ENCODE assay signal across 8 mouse cellular contexts in the genomic region with DNA sequence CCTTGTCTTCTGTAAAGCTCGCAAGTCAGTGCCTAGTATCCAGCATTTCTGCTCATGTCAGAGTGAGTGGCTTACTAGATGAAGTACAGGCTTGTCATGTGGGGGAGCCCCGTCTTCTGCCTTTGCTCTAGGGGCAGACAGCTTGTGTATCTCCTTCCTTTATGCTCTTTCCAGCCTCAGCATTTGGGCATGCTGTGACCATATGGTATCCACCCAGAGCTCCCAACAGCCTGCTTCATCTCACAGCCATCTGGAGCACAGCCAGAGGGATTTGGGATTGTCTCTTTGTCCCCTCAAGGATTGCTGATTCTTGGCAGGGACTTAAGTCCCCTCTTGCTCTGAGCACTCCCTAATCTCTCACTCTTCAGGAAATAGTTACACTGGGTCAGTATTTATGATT. TPM values are rescaled to one million over a fixed set of nuclear protein-coding genes. Genes with fewer than 3 reads are reported as not detected.
A peak's percentile ranks its signal among the peaks of the same experiment; 100 is the strongest.
DNase-seq lines count a peak whose midpoint lies in the region; ATAC-seq lines count a peak whose summit lies in the region.
"Had no signal": no experiment of that assay in that cellular context is flagged by ENCODE, and none has a peak within 500 bp of the region (broad histone marks: within the 10 kb centered on the region; RNA-seq: fewer than 3 reads in every experiment).

No protein-coding gene starts in this region.

- 57% methylated on average over 2 of the region's 2 CpGs for WGBS in lung, embryonic 16.5 days
- WGBS in kidney, embryonic 15.5 days: 68% methylated on average over 2 of the region's 2 CpGs

- no peak overlapping the region for H3K4me2 ChIP-seq in lung, embryonic 16.5 days (ENCODE audit: low read depth, low read length)
- no peak overlapping the region for H3K4me2 ChIP-seq in kidney, embryonic 15.5 days
- H3K4me2 ChIP-seq: embryonic facial prominence, embryonic 13.5 days had no signal

- H3K4me1 ChIP-seq in lung, embryonic 16.5 days (replicated peaks; ENCODE audit: control insufficient read depth, insufficient read depth, low read length): peaks cover 11% of the 10 kb centered on the region
- H3K4me1 ChIP-seq in kidney, embryonic 15.5 days: peaks cover 12% of the 10 kb centered on the region
- H3K4me1 ChIP-seq: embryonic facial prominence, embryonic 13.5 days had no signal

- H3K27ac ChIP-seq in lung, embryonic 16.5 days (ENCODE audit: low read length): peak overlapping the region; percentile 74
- peak overlapping the region; percentile 64 for H3K27ac ChIP-seq in kidney, embryonic 15.5 days
- H3K27ac ChIP-seq: embryonic facial prominence, embryonic 13.5 days had no signal

- ATAC-seq in lung, embryonic 16.5 days (ENCODE audit: low read depth): peak; percentile 87
- ATAC-seq in kidney, embryonic 15.5 days (replicated peaks; ENCODE audit: low FRiP score): peak; percentile 46; the same call in 1 of the 2 replicates

- H3K9me3 ChIP-seq in lung, embryonic 16.5 days (ENCODE audit: control insufficient read depth, low read length): no peaks in the 10 kb centered on the region
- no peaks in the 10 kb centered on the region for H3K9me3 ChIP-seq in kidney, embryonic 15.5 days (replicated peaks)
- H3K9me3 ChIP-seq: embryonic facial prominence, embryonic 13.5 days had no signal

- peaks cover 28% of the 10 kb centered on the region for H3K36me3 ChIP-seq in lung, embryonic 16.5 days (ENCODE audit: control insufficient read depth, insufficient read depth, low read length)
- H3K36me3 ChIP-seq in kidney, embryonic 15.5 days: peaks cover 98% of the 10 kb centered on the region

- H3K9ac ChIP-seq in lung, embryonic 16.5 days (ENCODE audit: low read length): no peak overlapping the region
- no peak overlapping the region for H3K9ac ChIP-seq in kidney, embryonic 15.5 days
- H3K9ac ChIP-seq: embryonic facial prominence, embryonic 13.5 days had no signal

- no peak for DNase-seq in lung, adult 18-20 months
- peak; percentile 96 to 98 for DNase-seq in cerebellum, postnatal 25 days
- DNase-seq in retina, postnatal 7 days (ENCODE audit: low read depth, low spot score): peak; percentile 62
- no peak for DNase-seq in spleen, postnatal 36 days (ENCODE audit: low spot score in 2 of 2)
- DNase-seq in heart, adult 9 months (ENCODE audit: low spot score in 2 of 2): no peak

- no peak overlapping the region for H3K4me3 ChIP-seq in lung, embryonic 16.5 days (ENCODE audit: low read length)
- no peak overlapping the region for H3K4me3 ChIP-seq in kidney, embryonic 15.5 days (replicated peaks)
- H3K4me3 ChIP-seq: embryonic facial prominence, embryonic 13.5 days had no signal

- H3K27me3 ChIP-seq in lung, embryonic 16.5 days (ENCODE audit: control insufficient read depth, insufficient read depth, low read depth, low read length): no peaks in the 10 kb centered on the region
- no peaks in the 10 kb centered on the region for H3K27me3 ChIP-seq in kidney, embryonic 15.5 days
- H3K27me3 ChIP-seq: embryonic facial prominence, embryonic 13.5 days had no signal

RNA-seq across cellular contexts. Expression of gene Cmtr1, which starts 19.8 kb away (rescaled TPM):
- polyA plus RNA-seq in lung, embryonic 16.5 days (2015; fragmentation: Nextera tagmentation; extraction: Ambion mirVana): 128 and 138 TPM in 2 replicates
- 122 and 126 TPM in 2 replicates for polyA plus RNA-seq in kidney, embryonic 15.5 days (2015; fragmentation: Nextera tagmentation; extraction: Ambion mirVana)

RNA-seq across cellular contexts. Expression of gene Ccdc167, which starts 36.7 kb away (rescaled TPM):
- polyA plus RNA-seq in lung, embryonic 16.5 days (2015; fragmentation: Nextera tagmentation; extraction: Ambion mirVana): 13.5 and 13.6 TPM in 2 replicates
- 14.2 and 15.5 TPM in 2 replicates for polyA plus RNA-seq in kidney, embryonic 15.5 days (2015; fragmentation: Nextera tagmentation; extraction: Ambion mirVana)

Comparison
In these comparisons a context has a peak if more than half of its experiments do, and no peak if none do; other contexts are left out.
1. DNase-seq: peak in cerebellum, postnatal 25 days (2 of 2) and retina, postnatal 7 days (single experiment); none in lung, adult 18-20 months (0 of 2), spleen, postnatal 36 days (0 of 2) and heart, adult 9 months (0 of 2).